Mouse (Mus musculus): ENCODE measurements around the gene Dlgap3. TPM values are rescaled to one million over a fixed set of nuclear protein-coding genes. Genes with fewer than 3 reads are reported as not detected.

The Dlgap3 gene
- polyA plus RNA-seq, 2 experiments: 1.1 to 1.4 TPM

DNA sequence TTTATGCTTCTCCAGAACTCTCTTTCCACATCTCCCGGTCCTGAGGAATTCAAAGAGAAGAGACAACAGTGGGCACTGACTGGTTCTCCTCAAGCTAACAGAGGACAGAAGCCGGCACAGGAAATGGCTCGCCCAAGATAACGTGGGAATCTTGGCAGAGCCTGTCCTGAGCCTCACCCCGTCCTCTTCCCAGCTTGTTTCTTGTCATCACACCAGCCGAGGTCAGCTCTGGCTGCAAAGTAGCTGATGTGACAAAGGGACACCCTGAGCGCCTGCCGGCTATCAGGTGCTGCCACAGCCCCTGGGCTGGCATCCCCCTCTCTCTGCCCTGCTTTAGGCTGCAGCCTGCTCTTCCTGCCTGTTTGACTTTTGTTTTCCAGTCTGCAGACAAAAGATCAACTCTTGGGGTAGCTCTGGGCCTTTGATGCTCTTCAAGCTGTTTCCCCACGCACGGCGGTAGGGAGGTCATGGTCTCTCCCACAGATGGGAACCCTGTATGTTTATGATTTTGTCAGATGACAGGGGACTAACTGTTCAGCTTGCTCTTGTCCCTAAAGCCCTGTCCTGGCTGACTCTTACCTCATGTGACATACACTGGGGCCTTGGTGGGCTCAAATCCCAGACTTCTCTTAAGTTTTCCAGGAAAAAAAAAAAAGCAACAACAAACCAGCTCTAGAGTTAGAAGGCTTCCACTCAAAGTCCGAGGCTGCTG lies 89.3 kb downstream of the Dlgap3 start:
- ATAC-seq (ENCODE audit: low FRiP score, low read depth) (no peak), DNase-seq (ENCODE audit: low spot score) (no peak)
- no peak overlapping the region for H3K27ac ChIP-seq (replicated peaks; ENCODE audit: low read depth, low read length)
- 56% methylated on average over 12 of the region's 12 CpGs for WGBS
- no peaks in the 10 kb centered on the region for H3K4me1 ChIP-seq (ENCODE audit: control insufficient read depth, insufficient read depth, low read length)
- no peak overlapping the region for H3K9ac ChIP-seq (ENCODE audit: low read depth, low read length, severe bottlenecking)
- H3K4me2 ChIP-seq (replicated peaks; ENCODE audit: low read depth, low read length, severe bottlenecking): no peak overlapping the region
- H3K4me3 ChIP-seq (replicated peaks; ENCODE audit: low read length): no peak overlapping the region
- H3K27me3 ChIP-seq (ENCODE audit: control insufficient read depth, insufficient read depth, low read length): no peaks in the 10 kb centered on the region
- TF ChIP-seq POLR2A (IDR thresholded peaks at IDR 0.05; ENCODE audit: borderline replicate concordance, extremely low read depth, insufficient read depth, insufficient read length): no peak
- H3K9me3 ChIP-seq (ENCODE audit: control insufficient read depth, low read length): no peaks in the 10 kb centered on the region
- no peaks in the 10 kb centered on the region for H3K36me3 ChIP-seq (ENCODE audit: control insufficient read depth, insufficient read depth, low read length)

DNA sequence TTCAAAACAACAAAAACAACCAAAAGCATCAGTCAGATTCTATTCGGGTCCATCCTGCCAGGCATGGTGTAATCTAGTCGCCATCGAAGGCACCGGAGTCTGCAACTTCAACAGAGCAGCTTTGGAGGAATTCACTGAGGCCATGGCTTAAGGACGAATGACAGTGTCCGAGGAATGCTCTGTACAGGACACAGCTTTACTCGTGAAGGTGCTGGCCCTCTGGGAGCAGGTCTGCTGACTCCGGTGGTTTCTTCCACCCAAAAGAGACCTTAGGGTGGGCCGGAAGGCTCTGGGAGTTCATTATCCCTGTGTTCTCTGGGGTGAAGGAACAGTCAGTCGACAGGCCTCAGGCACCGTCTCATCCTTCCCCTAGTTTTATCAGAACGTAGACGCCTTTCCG lies 92.6 kb downstream of the Dlgap3 start:
- Histone ChIP-seq H3K4me2 (replicated peaks; ENCODE audit: low read depth, low read length, severe bottlenecking) (no peak overlapping the region), H3K27ac (replicated peaks; ENCODE audit: low read depth, low read length) (no peak overlapping the region), H3K27me3 (ENCODE audit: control insufficient read depth, insufficient read depth, low read length) (no peaks in the 10 kb centered on the region), H3K4me1 (ENCODE audit: control insufficient read depth, insufficient read depth, low read length) (no peaks in the 10 kb centered on the region), H3K9ac (ENCODE audit: low read depth, low read length, severe bottlenecking) (no peak overlapping the region), H3K4me3 (replicated peaks; ENCODE audit: low read length) (no peak overlapping the region), H3K9me3 (ENCODE audit: control insufficient read depth, low read length) (no peaks in the 10 kb centered on the region), H3K36me3 (ENCODE audit: control insufficient read depth, insufficient read depth, low read length) (no peaks in the 10 kb centered on the region)
- TF ChIP-seq POLR2A (IDR thresholded peaks at IDR 0.05; ENCODE audit: borderline replicate concordance, extremely low read depth, insufficient read depth, insufficient read length): no peak
- WGBS: 92% methylated on average over 14 of the region's 14 CpGs
- DNase-seq (ENCODE audit: low spot score): no peak
- no peak for ATAC-seq (ENCODE audit: low FRiP score, low read depth)

DNA sequence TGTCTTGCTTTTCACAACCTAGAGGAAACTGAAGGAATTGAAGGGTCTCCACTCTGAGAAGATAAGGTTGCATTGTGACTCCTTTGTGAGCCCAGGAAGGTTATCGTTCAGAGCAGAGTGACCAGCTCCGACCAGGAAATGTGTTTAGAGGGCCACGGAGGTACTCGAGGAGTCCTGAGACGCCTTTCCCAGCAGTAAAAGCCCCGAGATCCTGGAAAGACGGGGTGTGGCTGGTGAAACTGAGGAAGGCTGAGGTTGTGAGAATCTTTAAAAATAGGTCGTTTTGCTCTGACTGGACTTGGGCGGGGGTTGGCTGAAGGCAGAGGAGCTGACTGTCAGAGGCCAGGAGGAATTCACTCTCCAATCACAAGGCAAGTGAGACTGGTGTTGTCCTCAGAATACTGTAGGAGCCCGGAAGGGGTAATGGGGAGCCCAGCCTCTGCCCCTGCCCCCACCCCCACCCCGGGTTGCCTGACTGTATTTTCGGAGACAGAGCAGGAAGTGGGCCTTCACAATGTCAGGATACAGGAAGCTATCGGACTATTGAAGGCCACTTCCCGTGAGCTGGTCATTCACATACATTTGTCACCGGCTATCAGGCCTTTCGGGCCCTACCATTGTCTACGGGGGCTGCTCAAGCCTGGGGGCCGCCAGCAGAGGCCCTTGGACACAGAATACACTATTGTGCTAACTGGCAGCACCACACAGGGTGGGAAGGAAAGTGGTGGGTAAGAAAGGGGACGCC lies 94.6 kb downstream of the Dlgap3 start:
- TF ChIP-seq POLR2A (IDR thresholded peaks at IDR 0.05; ENCODE audit: borderline replicate concordance, extremely low read depth, insufficient read depth, insufficient read length): no peak
- no peak for DNase-seq (ENCODE audit: low spot score)

DNA sequence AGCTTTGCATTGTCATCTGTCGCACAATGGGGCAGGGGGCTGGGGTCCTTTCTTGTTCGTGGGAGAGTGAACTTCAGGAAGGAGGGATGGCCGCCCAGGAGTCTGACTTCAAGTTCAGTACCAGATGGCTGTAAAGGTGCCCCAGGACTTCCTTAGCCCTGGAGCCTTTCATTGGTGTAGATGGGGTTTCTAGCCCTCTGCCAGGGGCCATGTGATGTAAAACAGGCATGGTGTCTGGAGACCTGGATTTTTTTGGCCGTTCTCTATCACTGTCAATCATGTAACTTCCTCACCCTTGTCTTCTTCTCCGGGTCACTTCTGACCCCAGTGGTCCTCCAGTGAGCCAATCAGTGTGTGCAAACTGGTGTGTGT lies 95.2 kb downstream of the Dlgap3 start:
- Histone ChIP-seq H3K9ac (ENCODE audit: low read depth, low read length, severe bottlenecking) (no peak overlapping the region), H3K4me2 (replicated peaks; ENCODE audit: low read depth, low read length, severe bottlenecking) (no peak overlapping the region), H3K4me1 (ENCODE audit: control insufficient read depth, insufficient read depth, low read length) (no peaks in the 10 kb centered on the region), H3K27ac (replicated peaks; ENCODE audit: low read depth, low read length) (no peak overlapping the region), H3K36me3 (ENCODE audit: control insufficient read depth, insufficient read depth, low read length) (no peaks in the 10 kb centered on the region), H3K9me3 (ENCODE audit: control insufficient read depth, low read length) (no peaks in the 10 kb centered on the region), H3K4me3 (replicated peaks; ENCODE audit: low read length) (no peak overlapping the region), H3K27me3 (ENCODE audit: control insufficient read depth, insufficient read depth, low read length) (no peaks in the 10 kb centered on the region)
- ATAC-seq (ENCODE audit: low FRiP score, low read depth) (no peak), DNase-seq (ENCODE audit: low spot score) (no peak)
- no peak for TF ChIP-seq POLR2A (IDR thresholded peaks at IDR 0.05; ENCODE audit: borderline replicate concordance, extremely low read depth, insufficient read depth, insufficient read length)
- 61% methylated on average over 5 of the region's 5 CpGs for WGBS

More for the DNA sequence above, 94.6 kb downstream of the Dlgap3 start:
- Histone ChIP-seq H3K4me2 (replicated peaks; ENCODE audit: low read depth, low read length, severe bottlenecking) (no peak overlapping the region), H3K4me3 (replicated peaks; ENCODE audit: low read length) (no peak overlapping the region), H3K27ac (replicated peaks; ENCODE audit: low read depth, low read length) (no peak overlapping the region), H3K4me1 (ENCODE audit: control insufficient read depth, insufficient read depth, low read length) (no peaks in the 10 kb centered on the region), H3K36me3 (ENCODE audit: control insufficient read depth, insufficient read depth, low read length) (no peaks in the 10 kb centered on the region), H3K9ac (ENCODE audit: low read depth, low read length, severe bottlenecking) (no peak overlapping the region), H3K27me3 (ENCODE audit: control insufficient read depth, insufficient read depth, low read length) (no peaks in the 10 kb centered on the region), H3K9me3 (ENCODE audit: control insufficient read depth, low read length) (no peaks in the 10 kb centered on the region)
- WGBS: 68% methylated on average over 19 of the region's 19 CpGs
- no peak for ATAC-seq (ENCODE audit: low FRiP score, low read depth)

DNA sequence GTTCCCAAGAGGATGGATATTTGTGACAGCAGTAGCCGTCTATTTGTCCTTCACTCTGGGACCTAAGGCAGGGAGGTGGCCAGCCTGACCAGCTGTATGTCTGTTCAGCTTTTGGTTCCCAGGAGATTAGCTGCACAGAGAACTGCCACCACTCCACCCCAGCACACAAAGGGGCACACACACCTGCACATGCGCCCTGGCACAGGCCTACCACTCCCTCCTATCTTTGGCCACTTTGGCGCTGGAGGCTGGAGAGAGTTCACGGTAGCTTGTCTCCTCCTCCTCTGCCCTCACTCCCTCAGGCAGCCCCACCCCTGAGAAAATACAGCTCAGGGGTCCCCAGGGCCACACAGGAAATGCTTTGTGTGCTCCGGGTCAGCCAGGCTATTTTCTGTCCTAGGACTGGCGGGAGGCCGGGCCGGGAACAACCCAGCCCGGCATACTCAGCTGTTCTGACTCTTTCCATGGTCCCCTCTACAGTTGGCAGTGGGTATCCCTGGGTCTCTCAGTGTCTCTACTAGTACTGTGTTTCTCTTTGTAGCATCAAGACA lies 109.5 kb downstream of the Dlgap3 start:
- peak; percentile 37; the same call in 1 of the 2 replicates for ATAC-seq (ENCODE audit: low FRiP score, low read depth)
- Histone ChIP-seq H3K36me3 (ENCODE audit: control insufficient read depth, insufficient read depth, low read length) (no peaks in the 10 kb centered on the region), H3K4me3 (replicated peaks; ENCODE audit: low read length) (no peak overlapping the region), H3K27ac (replicated peaks; ENCODE audit: low read depth, low read length) (no peak overlapping the region), H3K9ac (ENCODE audit: low read depth, low read length, severe bottlenecking) (no peak overlapping the region), H3K27me3 (ENCODE audit: control insufficient read depth, insufficient read depth, low read length) (no peaks in the 10 kb centered on the region), H3K4me1 (ENCODE audit: control insufficient read depth, insufficient read depth, low read length) (no peaks in the 10 kb centered on the region), H3K9me3 (ENCODE audit: control insufficient read depth, low read length) (no peaks in the 10 kb centered on the region), H3K4me2 (replicated peaks; ENCODE audit: low read depth, low read length, severe bottlenecking) (no peak overlapping the region)
- peak; percentile 3 for DNase-seq (ENCODE audit: low spot score)
- no peak for TF ChIP-seq POLR2A (IDR thresholded peaks at IDR 0.05; ENCODE audit: borderline replicate concordance, extremely low read depth, insufficient read depth, insufficient read length)
- 66% methylated on average over 9 of the region's 9 CpGs for WGBS
